Mouse (Mus musculus): ENCODE measurements around the gene Mecom. TPM values are rescaled to one million over a fixed set of nuclear protein-coding genes. Genes with fewer than 3 reads are reported as not detected.
"Not testable (repeated sequence)": the region's sequence is repeated elsewhere in the genome, so short reads cannot be mapped to it uniquely, and the experiment has no call there.

Gene Mecom
- polyA plus RNA-seq, 1 experiment from 2014 or later = 52.0 TPM

GRCm38 (mm10) chr3:30546831-30547369 lies 908 bp downstream of the Mecom start:
- H3K4me3 ChIP-seq = no peak overlapping the region
- DNase-seq (ENCODE audit: low spot score) = no peak
- H3K9me3 ChIP-seq = no peaks in the 10 kb centered on the region
- H3K27ac ChIP-seq (replicated peaks) = no peak overlapping the region
- 67% methylated on average over 11 of the region's 11 CpGs for WGBS
- no peaks in the 10 kb centered on the region for H3K27me3 ChIP-seq (replicated peaks; ENCODE audit: low read depth, poor library complexity, severe bottlenecking)
- H3K36me3 ChIP-seq (replicated peaks) = no peaks in the 10 kb centered on the region
- H3K4me1 ChIP-seq = 0 out of 2 replicates have a peak, but pooled peaks cover 11% of the 10 kb centered on the region

- Histone ChIP-seq H3K4me3 (no peak overlapping the region), H3K9me3 (no peaks in the 10 kb centered on the region), H3K4me1 (0 out of 2 replicates have a peak, but pooled peaks cover 11% of the 10 kb centered on the region), H3K27me3 (replicated peaks; ENCODE audit: low read depth, poor library complexity, severe bottlenecking) (no peaks in the 10 kb centered on the region), H3K27ac (replicated peaks) (no peak overlapping the region), H3K36me3 (replicated peaks) (no peaks in the 10 kb centered on the region)
- no peak for DNase-seq (ENCODE audit: low spot score)
- 78% methylated on average over 13 of the region's 13 CpGs for WGBS
Observed at GRCm38 (mm10) chr3:30546366-30546765, 1.4 kb downstream of the Mecom start.

GRCm38 (mm10) chr3:30545246-30545645 lies 2.6 kb downstream of the Mecom start:
- H3K36me3 ChIP-seq (replicated peaks) = no peaks in the 10 kb centered on the region
- no peaks in the 10 kb centered on the region for H3K9me3 ChIP-seq
- H3K27ac ChIP-seq (replicated peaks) = no peak overlapping the region
- DNase-seq (ENCODE audit: low spot score) = no peak
- 77% methylated on average over 5 of the region's 5 CpGs for WGBS
- no peaks in the 10 kb centered on the region for H3K27me3 ChIP-seq (replicated peaks; ENCODE audit: low read depth, poor library complexity, severe bottlenecking)
- H3K4me3 ChIP-seq = no peak overlapping the region
- 0 out of 2 replicates have a peak, but pooled peaks cover 11% of the 10 kb centered on the region for H3K4me1 ChIP-seq

GRCm38 (mm10) chr3:30544305-30544704 lies 3.5 kb downstream of the Mecom start:
- Histone ChIP-seq H3K9me3 (no peaks in the 10 kb centered on the region), H3K4me3 (no peak overlapping the region), H3K36me3 (replicated peaks) (no peaks in the 10 kb centered on the region), H3K27ac (replicated peaks) (no peak overlapping the region), H3K27me3 (replicated peaks; ENCODE audit: low read depth, poor library complexity, severe bottlenecking) (no peaks in the 10 kb centered on the region), H3K4me1 (0 out of 2 replicates have a peak, but pooled peaks cover 11% of the 10 kb centered on the region)
- 78% methylated on average over 5 of the region's 5 CpGs for WGBS
- DNase-seq (ENCODE audit: low spot score) = no peak

GRCm38 (mm10) chr3:30535821-30536220 lies 12.0 kb downstream of the Mecom start:
- Histone ChIP-seq H3K4me3 (no peak overlapping the region), H3K36me3 (replicated peaks) (no peaks in the 10 kb centered on the region), H3K4me1 (no peaks in the 10 kb centered on the region), H3K9me3 (no peaks in the 10 kb centered on the region), H3K27ac (replicated peaks) (no peak overlapping the region), H3K27me3 (replicated peaks; ENCODE audit: low read depth, poor library complexity, severe bottlenecking) (no peaks in the 10 kb centered on the region)
- DNase-seq (ENCODE audit: low spot score) = no peak
- WGBS = 85% methylated on average over 11 of the region's 11 CpGs

- not testable (repeated sequence) for H3K9me3 ChIP-seq; H3K27ac ChIP-seq (replicated peaks); DNase-seq (ENCODE audit: low spot score); H3K4me3 ChIP-seq; H3K36me3 ChIP-seq (replicated peaks)
- peaks cover 11% of the 10 kb centered on the region for H3K4me1 ChIP-seq
- WGBS = 46% methylated on average over 3 of the region's 3 CpGs
- peaks cover 26% of the 10 kb centered on the region for H3K27me3 ChIP-seq (replicated peaks; ENCODE audit: low read depth, poor library complexity, severe bottlenecking)
Observed at GRCm38 (mm10) chr3:30520751-30521150, 27.1 kb downstream of the Mecom start.

GRCm38 (mm10) chr3:30519425-30519824 lies 28.4 kb downstream of the Mecom start:
- no peak for DNase-seq (ENCODE audit: low spot score)
- 73% methylated on average over 1 of the region's 1 CpGs for WGBS
- H3K4me1 ChIP-seq = peaks cover 23% of the 10 kb centered on the region
- H3K4me3 ChIP-seq = no peak overlapping the region
- no peaks in the 10 kb centered on the region for H3K9me3 ChIP-seq
- H3K36me3 ChIP-seq (replicated peaks) = no peaks in the 10 kb centered on the region
- H3K27me3 ChIP-seq (replicated peaks; ENCODE audit: low read depth, poor library complexity, severe bottlenecking) = peaks cover 35% of the 10 kb centered on the region
- no peak overlapping the region for H3K27ac ChIP-seq (replicated peaks)

- Histone ChIP-seq H3K36me3 (replicated peaks) (no peaks in the 10 kb centered on the region), H3K4me1 (peaks cover 56% of the 10 kb centered on the region), H3K4me3 (peak overlapping the region; percentile 65), H3K9me3 (no peaks in the 10 kb centered on the region), H3K27me3 (replicated peaks; ENCODE audit: low read depth, poor library complexity, severe bottlenecking) (peaks cover 62% of the 10 kb centered on the region), H3K27ac (replicated peaks) (no peak overlapping the region; the same call in 1 of the 2 replicates)
- 7% methylated on average over 9 of the region's 9 CpGs for WGBS
- no peak for DNase-seq (ENCODE audit: low spot score)
Observed at GRCm38 (mm10) chr3:30515795-30516170, 32.0 kb downstream of the Mecom start.

- H3K9me3 ChIP-seq = no peaks in the 10 kb centered on the region
- no peaks in the 10 kb centered on the region for H3K36me3 ChIP-seq (replicated peaks)
- peak overlapping the region; percentile 84 for H3K27ac ChIP-seq (replicated peaks)
- peak overlapping the region; percentile 65 for H3K4me3 ChIP-seq
- WGBS = under 1% methylated on average over 62 of the region's 62 CpGs
- peaks cover 62% of the 10 kb centered on the region for H3K4me1 ChIP-seq
- DNase-seq (ENCODE audit: low spot score) = peak; percentile 90
- peaks cover 68% of the 10 kb centered on the region for H3K27me3 ChIP-seq (replicated peaks; ENCODE audit: low read depth, poor library complexity, severe bottlenecking)
Observed at GRCm38 (mm10) chr3:30514901-30515794, 32.7 kb downstream of the Mecom start.

- Histone ChIP-seq H3K4me1 (peaks cover 66% of the 10 kb centered on the region), H3K36me3 (replicated peaks) (no peaks in the 10 kb centered on the region), H3K9me3 (no peaks in the 10 kb centered on the region), H3K27me3 (replicated peaks; ENCODE audit: low read depth, poor library complexity, severe bottlenecking) (peaks cover 70% of the 10 kb centered on the region), H3K4me3 (peak overlapping the region; percentile 65), H3K27ac (replicated peaks) (peak overlapping the region; percentile 84)
- DNase-seq (ENCODE audit: low spot score) = peak; percentile 79
- under 1% methylated on average over 52 of the region's 52 CpGs for WGBS
Observed at GRCm38 (mm10) chr3:30514051-30514754, 33.6 kb downstream of the Mecom start.

GRCm38 (mm10) chr3:30513314-30513997 lies 34.4 kb downstream of the Mecom start:
- 3% methylated on average over 16 of the region's 16 CpGs for WGBS
- peak overlapping the region; percentile 84 for H3K27ac ChIP-seq (replicated peaks)

GRCm38 (mm10) chr3:30512459-30513030 lies 35.3 kb downstream of the Mecom start:
- Histone ChIP-seq H3K27ac (replicated peaks) (peak overlapping the region; percentile 69), H3K4me1 (peaks cover 82% of the 10 kb centered on the region), H3K9me3 (no peaks in the 10 kb centered on the region), H3K4me3 (peak overlapping the region; percentile 65), H3K27me3 (replicated peaks; ENCODE audit: low read depth, poor library complexity, severe bottlenecking) (peaks cover 63% of the 10 kb centered on the region), H3K36me3 (replicated peaks) (no peaks in the 10 kb centered on the region)
- DNase-seq (ENCODE audit: low spot score) = peak; percentile 51
- 2% methylated on average over 12 of the region's 12 CpGs for WGBS

More at GRCm38 (mm10) chr3:30513314-30513997, 34.4 kb downstream of the Mecom start:
- H3K4me3 ChIP-seq = peak overlapping the region; percentile 65
- H3K36me3 ChIP-seq (replicated peaks) = no peaks in the 10 kb centered on the region
- peaks cover 70% of the 10 kb centered on the region for H3K27me3 ChIP-seq (replicated peaks; ENCODE audit: low read depth, poor library complexity, severe bottlenecking)
- H3K4me1 ChIP-seq = peaks cover 74% of the 10 kb centered on the region
- DNase-seq (ENCODE audit: low spot score) = peak; percentile 53
- no peaks in the 10 kb centered on the region for H3K9me3 ChIP-seq

All from embryonic facial prominence, embryonic 10.5 days (tissue).